Mouse (Mus musculus) erythroblast, adult 5-6 weeks (primary cell): ENCODE data around the gene Dhx58. TPM values are rescaled to one million over a fixed set of nuclear protein-coding genes. Genes with fewer than 3 reads are reported as not detected.

ENCODE experiments used
- ATAC-seq: replicated peaks from 2 replicates; pipeline ENCODE4 v1.8.0; 2016; ENCODE audit warnings: moderate number of reproducible peaks, mild to moderate bottlenecking, moderate TSS enrichment, inconsistent platforms; ENCODE audit not compliant: poor library complexity, low FRiP score, severe bottlenecking
- total RNA-seq, 2 experiments: library from RNA; stranded (forward) in 1 of 2; stranded (reverse) in 1 of 2; fragments of 150-400 nt in 1 of 2; fragments of 200-764, 138-1000 nt in 1 of 2; gene quantifications; 2 replicates each; pipeline versions ENCODE4 v1.2.3 to v1.2.4; 2015 to 2017; ENCODE audit warnings: low replicate concordance in 2 of 2

The Dhx58 gene
- total RNA-seq, 2 experiments from 2014 or later: 8.8 to 14.0 TPM

DNA sequence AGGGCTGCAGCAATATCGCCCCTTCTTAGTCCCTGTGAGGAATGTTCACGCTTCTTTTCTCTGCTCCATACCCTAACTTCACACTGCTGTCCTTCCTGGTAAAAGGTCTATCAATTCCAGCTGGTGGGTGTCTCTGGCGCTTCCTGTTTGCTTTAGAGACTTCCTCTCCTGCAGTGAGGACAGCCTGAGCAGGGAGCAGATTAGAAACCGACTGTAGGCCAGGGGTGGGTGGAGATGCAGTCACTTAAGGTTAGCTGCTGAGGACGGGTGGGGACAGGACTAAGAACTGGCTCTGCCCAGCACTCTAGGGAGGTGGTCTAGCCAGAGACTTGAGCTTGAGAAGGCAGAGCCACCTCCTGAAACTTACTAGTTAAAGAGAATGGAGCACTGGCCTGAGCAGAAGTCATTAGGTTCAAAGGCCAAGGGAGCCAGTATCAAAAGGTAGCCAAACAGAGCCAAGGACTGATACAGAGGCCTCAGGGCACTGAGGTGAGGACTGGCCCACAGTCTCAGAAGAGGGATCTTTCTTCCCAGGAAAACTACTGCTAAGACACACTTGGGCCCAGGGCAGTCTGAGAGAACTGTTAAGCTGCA, 20.9 kb upstream of the Dhx58 start:
- 0 out of 2 replicates have a peak, but pooled peaks have one; percentile 16 for ATAC-seq

DNA sequence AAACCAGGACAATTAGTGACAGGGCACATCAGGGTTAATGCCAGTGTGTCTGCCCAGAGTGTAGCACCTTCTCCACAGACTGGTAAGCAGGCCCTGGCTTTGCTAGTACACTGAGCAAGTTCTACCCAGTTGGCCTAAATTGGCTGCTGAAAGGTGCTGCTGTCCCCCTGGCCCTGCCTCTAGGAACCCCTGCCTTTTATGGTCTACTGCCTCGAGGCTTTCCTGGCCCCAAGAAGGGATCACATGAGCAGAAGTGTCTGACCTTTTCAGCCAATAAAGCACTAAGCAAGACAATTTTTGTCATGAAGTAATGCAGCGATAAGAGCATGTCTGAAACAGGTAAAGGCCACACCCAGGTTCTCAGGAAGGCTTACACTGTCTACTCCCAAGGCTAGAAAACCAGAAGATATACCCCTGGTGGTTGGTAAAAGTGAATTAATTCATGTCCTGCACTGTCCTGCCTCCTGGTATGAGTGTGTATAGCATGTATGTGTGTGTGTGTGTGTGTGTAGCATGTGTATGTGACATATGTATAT, 18.5 kb upstream of the Dhx58 start:
- 0 out of 2 replicates have a peak, but pooled peaks have one; percentile 1 for ATAC-seq

DNA sequence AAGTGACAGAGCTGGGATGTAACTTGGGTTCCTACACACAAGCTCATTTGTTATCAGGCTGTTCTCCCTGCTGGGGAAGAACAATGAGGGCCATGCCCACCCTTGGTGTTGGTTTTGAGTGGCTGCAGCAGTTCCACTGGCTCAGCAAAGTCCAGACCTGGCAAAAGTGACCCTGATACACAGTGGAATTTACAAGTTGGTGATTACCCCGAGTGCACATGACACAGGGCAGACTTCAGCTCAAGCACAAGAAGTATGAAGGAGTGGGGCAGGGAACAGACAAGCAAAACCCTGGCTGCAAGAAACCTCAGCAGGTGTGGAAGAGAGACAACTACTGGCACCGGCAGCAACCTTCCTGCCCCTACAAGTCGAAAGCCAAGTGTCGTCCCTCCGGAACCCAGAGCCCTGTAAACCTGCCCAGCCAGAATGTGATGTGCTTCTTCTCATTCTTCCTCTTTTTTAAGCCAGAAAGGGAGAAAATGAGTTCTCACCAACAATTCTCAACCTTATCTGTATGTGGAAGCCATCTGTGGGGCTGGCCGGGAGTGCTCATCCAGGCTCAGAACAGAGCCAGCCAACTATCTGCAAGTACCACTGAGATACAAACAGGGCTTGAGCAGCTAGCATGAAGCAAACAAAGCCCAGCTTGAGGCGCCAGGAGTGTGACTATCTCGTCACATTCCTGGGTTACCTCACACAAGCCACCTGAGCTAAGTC, 17.9 kb upstream of the Dhx58 start:
- ATAC-seq: peak; percentile 44

DNA sequence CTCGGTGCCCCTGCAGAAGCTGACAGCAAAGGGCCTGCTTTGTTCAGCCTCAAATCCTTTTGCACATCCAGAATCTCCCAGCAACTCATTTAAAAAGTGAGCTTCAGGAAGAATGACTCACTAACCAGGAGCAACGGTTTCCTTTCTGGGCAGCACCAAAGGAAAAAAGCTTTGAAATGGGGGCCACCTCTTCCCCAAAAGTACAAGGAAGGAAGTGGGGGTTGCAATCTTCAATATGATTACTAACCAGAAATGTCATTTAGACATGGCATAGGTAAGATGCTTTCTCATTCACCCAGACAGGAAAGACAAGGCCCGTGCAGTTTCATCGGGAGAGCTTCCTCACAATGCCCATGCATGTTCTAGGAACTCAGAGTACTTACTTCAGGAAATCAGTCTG, 17.2 kb upstream of the Dhx58 start:
- no peak for ATAC-seq

DNA sequence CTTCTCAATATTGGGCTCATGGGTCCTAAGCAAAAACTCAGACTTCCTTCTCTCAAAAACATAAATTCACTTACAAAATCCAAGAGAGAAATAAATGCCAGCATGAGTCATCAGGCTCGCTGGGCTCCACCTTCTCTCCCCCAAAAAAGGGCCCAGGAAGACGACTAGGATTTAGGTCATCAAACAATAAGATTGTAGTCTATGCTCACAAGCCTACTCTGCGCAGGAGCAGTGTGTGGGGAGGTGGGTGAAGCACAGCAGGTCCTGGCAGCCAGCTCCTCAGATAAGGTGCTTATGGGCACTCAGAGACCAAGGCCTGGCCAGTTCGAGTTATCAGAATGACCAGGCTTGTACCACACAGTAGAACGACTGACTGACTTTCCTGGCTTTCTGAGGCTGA, 16.3 kb upstream of the Dhx58 start:
- ATAC-seq: no peak

DNA sequence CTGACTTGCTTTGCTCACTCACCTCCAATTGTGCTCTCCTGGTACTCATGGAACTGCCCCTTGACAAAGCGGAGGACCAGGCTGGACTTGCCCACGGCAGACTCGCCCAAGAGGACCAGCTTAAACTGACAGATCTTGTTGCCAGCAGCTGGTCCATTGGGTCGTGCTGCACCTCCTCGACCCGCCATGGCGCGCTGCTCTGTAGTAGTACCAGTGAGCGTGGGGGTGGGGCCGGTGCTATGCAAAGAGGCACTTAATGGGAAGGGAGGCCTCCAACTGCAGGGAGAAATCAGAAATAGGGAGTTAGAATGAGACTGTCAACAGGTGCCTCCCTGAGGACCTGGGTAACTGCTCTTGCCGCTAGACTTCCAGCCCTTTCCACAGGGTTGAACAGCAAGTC, 15.8 kb upstream of the Dhx58 start:
- ATAC-seq: no peak

DNA sequence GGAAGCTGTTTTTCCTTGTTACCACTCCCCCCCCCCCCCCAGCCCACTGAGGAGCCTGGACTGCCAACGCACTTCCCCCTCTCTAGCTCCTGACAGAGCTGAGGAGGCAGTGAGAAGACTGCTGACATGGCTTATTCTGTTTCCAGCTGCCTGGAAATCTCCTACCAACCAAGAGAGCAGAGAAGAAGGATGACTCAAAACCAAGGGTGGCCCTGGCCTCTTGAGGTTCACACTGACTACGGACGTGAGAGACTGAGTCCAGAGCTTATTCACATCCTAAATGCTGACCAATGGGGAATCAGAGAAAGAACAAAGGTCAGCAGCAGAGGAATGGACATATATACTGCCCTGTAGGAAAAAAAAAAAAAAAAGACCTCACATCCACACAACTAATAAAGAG, 15.2 kb upstream of the Dhx58 start:
- no peak for ATAC-seq

DNA sequence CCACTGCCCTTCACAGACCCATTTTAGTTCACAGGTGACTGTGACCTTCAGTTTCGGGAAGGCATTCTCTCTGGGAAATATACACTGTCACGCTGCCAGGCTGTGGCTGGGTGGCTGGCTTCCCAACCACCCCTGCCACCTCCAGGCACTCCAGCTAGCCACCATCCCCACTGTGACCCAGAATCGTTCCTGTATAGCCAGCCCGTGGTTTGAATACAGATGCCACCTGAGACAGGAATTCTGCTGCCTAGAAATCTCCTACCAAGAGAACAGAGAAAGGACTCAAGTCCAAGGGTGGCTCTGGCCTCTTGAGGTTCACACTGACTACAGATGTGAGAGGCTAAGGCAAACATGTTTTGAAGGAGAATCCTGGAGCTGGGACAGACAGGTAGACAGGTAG, 14.8 kb upstream of the Dhx58 start:
- no peak for ATAC-seq

DNA sequence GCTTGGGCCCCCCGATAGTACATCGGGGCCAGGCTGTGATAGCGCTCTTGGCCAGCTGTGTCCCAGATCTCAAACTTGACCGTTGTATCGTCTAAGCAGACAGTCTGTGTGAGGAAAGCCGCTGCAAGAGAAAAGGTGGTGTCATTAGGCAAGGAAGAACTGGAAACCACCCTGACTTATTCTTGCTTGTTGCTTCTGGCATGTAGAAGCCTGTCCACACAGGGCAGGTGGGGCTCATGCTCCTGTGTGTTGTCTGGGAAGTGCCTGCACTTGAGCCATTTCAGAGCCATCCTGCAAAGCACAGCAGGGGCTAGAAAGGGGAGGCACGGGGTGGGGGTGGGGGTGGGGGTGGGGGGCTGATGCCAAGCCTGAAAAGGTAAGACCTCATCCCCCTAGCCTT, 14.4 kb upstream of the Dhx58 start:
- ATAC-seq: no peak

DNA sequence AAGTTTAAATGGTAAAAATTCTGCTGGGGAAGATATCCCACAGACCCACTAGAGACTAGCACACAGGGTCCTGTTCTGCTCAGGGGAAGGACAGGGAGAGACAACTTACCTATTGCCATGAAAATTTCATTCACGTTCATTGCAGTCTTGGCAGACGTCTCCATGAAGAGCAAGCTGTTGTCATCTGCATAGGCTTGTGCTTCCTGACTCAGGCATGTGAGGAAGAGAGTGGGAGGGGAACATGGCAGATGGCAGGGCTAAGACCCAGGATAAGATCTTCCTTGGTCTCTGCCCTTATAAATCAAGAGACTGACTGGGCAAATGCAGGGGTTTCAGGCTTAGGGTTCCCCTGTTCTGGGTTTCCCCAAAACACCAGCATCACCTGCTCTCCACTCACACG, 12.6 kb upstream of the Dhx58 start:
- no peak for ATAC-seq

DNA sequence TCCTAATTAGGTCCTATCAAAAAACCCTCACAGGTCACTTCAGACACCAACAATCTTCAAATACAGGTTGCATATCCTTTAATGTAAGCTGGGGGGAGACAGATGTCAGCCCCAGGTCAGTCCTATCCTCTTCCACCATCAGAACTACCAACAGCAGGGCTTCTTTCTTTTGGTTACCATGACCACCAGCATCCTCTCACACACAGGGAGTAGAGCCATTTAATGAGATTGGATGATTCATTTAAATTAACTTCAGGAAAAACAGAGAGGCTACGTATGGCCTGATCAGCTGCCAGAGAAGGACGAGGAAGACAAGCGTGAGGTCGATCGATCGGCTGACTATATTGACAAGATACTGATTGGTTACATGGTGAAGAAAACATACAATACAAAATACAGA, 10.9 kb upstream of the Dhx58 start:
- ATAC-seq: no peak

DNA sequence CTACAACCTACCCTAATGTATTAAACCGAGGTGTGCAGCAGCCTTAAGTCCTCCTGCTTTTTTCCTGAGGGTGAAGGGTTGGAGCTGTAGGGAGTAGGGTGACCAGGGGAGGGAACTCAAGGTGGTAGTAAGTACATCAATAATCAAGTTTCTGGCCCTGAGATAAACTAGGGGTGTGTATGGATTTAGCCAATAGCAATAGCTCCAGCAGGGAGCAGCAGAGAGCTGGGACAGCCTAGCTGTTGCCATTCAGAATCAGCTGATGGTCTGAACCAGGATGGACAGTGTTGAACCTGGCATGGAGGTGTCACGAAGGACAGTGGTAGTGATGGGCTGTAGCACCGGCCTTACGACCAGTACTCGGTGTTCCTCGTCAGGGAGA, 10.5 kb upstream of the Dhx58 start:
- ATAC-seq: peak; percentile 75

DNA sequence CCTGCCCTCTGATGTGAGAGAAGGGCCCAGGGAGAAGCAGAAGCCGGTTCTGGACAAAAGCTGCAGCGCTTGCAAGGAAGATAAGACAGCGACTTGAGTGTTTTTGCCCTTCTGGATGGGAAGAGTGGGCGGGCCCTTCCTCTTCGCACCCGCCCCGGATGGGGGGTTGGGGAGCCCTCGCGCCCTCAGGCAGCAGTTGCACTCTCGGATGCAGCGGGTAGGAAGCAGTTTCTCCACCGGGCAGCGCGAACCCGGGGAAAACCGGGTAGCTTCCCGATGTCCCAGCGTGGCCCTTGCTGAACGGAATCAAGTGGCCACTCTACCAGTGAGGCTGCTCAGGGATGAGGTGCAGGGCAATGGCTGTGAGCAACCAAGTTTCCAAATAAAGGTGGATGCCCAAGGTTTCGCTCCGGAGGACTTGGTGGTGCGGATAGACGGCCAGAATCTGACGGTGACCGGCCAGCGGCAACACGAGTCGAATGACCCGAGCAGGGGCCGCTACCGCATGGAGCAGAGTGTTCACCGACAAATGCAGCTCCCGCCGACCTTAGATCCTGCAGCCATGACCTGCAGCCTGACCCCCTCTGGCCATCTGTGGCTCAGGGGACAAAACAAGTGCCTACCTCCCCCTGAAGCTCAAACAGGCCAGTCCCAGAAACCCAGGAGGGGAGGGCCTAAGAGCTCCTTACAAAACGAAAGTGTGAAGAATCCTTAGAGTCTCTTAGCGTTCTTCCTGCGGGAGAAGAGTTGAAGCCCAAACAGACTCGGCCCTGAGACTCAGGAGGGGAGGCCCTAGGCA, 9.9 kb upstream of the Dhx58 start, which contains the start of gene Hspb9:
Gene Hspb9 (plus strand): TSS at position 116 of the 799 bp plus-strand sequence.
- peak; percentile 66 for ATAC-seq

DNA sequence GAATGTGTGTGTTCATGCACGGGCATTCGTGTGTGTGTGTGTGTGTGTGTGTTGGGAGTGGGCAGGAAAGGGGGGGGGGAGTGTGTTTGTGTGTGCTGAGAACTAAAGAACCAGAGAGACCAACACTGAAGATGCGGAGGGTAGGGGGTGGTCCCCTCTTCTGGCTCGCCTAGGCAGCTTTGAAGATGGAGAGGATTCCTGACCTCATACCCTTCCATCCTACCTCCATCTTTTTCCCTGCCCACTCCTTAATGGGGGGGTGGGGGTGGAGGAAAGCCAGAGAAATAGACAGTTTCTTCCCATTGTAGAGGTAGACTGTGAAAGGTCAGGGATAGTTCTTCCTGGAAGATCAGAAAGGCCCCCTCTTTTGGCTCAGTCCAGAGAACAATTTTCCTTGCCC, 9.1 kb upstream of the Dhx58 start:
- no peak for ATAC-seq

DNA sequence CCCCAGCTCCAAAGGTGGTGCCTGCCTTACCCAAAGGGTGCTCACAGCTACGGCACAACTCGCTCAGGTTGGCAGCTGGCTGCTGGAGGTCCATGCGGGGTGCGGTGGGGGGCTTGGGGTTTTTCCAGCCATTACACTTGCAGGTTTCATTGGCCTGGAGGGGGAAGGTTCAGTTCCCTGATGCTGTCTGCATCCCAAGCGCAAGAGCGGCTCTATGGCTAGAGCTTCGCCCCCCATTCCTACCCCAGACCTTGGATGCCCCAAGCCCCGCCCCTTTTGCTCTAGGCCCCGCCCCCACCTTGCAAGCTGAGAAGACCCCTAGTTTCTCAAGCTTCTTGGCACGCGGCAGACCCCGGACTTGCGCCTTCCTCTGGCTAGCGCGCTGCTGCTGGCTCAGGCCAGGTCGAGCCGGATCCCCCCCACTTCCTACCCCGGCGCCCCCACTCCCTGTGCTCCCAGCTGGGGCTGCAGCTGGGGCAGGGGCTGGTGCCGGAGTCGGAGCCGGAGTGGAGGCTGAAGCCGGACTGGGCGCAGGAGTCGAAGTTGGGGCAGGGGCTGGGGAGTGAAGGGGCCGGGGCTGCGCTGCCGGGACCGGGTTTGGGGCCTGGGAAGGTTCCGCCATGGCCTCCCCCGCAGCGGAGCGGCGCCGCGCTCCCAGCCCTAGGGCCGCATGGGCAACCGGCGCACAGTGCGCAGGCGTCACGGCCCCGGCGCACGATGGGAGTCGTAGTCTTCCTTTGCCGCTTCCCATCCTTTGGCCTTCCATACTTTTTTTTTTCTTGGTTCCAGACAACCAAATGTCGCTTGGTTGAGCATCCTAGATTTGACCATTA, 7.9 kb upstream of the Dhx58 start, which contains the start of gene Kat2a:
Gene Kat2a (minus strand): TSS at position 683 of the 833 bp plus-strand sequence.
- peak; percentile 51; the same call in 1 of the 2 replicates for ATAC-seq

DNA sequence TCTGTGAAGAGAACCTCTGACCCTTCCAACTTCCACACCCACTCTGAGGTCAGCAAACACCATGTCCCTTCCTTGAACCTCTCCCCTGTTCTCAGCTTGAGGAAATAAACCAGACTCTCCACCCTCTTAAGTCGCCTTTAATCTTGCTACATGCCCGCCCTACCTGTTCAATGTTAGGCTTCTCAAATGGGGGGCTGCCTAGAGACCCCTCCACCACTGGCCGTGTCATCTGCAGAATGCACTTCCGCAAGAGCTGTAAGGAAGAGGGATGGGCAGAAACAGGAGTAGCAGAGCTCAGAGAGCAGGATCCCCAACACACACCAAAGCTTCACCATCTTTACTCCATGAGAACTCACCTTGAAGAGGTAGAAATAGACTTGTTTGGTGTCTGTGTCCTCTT, 6.9 kb upstream of the Dhx58 start:
- no peak for ATAC-seq

DNA sequence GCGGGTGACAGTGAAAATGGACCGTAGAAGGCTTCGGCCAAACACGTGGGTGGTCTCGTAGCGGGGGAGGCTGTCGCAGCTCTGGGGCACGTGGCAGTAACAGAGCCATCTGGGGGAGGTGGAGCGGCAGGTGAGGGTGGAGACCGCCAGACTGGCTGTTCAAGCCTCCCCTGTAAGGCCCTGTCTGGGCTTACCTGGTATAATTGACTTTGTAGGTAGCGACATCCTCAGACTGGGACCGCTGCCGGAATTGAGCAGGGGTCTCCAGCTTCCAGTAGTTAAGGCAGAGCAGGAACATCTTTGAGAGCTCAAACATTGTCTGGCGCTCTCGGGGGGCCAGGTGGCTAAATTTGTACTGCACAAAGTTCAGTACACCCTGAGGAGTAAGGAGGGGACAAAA, 6.5 kb upstream of the Dhx58 start:
- ATAC-seq: no peak

DNA sequence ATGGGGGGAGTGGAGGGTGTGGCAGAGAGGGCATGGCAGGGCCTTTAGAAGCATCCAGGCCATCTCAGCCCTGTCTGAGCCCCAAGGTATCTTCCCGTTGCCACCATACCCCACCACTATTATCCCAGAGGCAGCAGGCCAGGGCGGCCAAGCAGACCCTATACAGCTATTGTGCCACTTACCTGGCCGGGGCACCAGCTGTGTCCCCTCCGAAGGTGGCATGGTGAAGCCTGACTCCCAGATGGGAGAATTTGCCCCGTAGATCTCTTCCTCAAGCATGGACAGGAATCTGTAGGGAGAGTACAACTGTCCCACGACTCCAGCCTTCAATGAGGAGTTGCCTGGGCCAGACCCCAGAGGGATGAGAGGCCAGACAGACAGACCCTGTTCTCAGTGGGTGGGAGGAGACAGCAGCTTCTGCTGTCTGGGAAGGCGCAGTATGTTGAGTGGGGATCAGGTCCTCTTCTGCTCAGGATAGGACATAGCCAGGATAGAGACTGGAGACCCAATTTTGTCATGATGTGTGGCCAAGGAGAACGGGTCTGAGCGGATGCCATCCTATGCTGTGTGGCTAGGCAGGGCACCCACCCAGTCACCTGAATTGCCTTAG, 5.2 kb upstream of the Dhx58 start:
- ATAC-seq: no peak

DNA sequence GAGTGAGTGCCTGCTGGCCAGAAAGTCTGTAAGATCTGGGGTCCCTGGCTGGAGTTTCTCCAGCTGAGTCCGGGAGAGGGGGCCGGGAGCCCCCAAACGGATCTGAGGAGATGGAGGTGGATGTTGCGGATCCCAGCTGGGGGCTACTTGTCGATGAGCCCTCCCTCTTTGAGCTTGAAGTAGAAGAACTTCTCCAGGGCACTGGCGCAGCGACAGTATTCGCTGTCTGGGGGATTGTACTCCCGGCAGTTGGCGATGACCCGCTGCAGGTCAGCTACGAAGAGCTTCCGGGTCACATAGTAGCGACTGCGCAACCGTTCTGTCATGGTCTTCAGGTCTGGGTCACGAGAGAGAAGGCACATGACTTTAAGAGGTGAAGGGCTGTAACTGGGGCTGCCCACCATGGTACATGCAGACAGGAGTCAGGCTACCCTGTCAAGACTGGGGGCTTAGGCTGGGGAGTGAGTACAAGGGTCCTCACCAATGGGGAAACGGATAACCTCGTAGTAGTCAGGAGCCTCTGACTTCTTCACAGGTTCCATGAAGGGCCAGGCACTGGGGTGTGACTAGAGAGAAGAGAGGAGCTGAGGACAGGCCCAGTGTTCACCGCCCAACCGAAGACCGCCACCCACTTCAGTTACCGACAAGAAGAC, 1.1 kb upstream of the Dhx58 start:
- no peak for ATAC-seq
